Mouse (Mus musculus): ENCODE measurements around the gene Atp2a3. TPM values are rescaled to one million over a fixed set of nuclear protein-coding genes. Genes with fewer than 3 reads are reported as not detected.

The Atp2a3 gene
- polyA plus RNA-seq, 1 experiment from 2014 or later = 1.2 TPM

- Histone ChIP-seq H3K9ac (replicated peaks) (no peak overlapping the region), H3K4me3 (no peak overlapping the region), H3K4me1 (peaks cover 5% of the 10 kb centered on the region), H3K36me3 (no peaks in the 10 kb centered on the region), H3K4me2 (replicated peaks) (no peak overlapping the region), H3K27ac (replicated peaks) (no peak overlapping the region), H3K27me3 (peaks cover 52% of the 10 kb centered on the region), H3K9me3 (no peaks in the 10 kb centered on the region)
- WGBS = 15% methylated on average over 15 of the region's 15 CpGs
- no peak for ATAC-seq (ENCODE audit: low FRiP score, low read depth)
Measured at GRCm38 (mm10) chr11:72959924-72960679, 867 bp upstream of the Atp2a3 start.

DNA sequence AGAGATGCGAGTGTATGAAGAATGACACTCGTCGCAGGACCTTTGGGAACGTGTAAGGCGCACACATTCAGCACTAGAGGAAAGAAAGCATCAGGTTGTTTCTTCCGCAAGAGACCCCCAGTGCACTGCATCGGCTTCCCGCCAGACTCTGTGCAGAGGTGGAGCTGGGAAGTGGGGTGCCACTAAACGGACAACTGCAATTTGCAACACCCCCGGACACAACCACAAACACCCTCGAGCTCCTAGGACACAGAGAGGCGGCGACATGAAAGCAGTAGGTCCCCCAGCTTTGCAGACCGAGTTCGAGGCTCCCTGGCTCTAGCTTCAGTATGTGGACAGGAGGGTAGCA is 272 bp upstream of the Atp2a3 start:
- Histone ChIP-seq H3K4me2 (replicated peaks) (peak overlapping the region; percentile 44), H3K27me3 (peaks cover 52% of the 10 kb centered on the region), H3K36me3 (no peaks in the 10 kb centered on the region), H3K4me3 (peak overlapping the region; percentile 34), H3K27ac (replicated peaks) (no peak overlapping the region), H3K9ac (replicated peaks) (no peak overlapping the region), H3K4me1 (peaks cover 5% of the 10 kb centered on the region), H3K9me3 (no peaks in the 10 kb centered on the region)
- 3% methylated on average over 15 of the region's 15 CpGs for WGBS
- ATAC-seq (ENCODE audit: low FRiP score, low read depth) = no peak

DNA sequence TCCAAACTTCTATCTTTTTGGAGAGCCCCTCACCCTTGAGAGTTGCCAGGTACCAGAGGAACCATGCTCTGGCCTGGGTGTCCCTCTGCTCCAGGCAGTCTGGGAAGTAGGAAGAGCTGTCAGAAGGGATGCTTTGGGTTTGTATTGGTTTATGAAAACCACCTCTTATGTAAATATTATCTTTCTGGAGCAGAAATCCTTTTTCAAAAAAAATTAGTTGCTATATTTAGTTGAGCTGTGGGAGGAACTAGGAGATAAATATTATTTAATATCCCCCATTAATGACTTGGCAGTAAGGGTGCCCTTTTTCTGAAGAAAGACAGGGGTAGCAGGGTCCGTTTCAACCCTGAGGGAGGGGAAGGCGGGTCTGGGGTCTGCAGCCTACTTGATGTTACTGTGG is 1.4 kb downstream of the Atp2a3 start:
- no peaks in the 10 kb centered on the region for H3K36me3 ChIP-seq
- WGBS = 77% methylated on average over 2 of the region's 2 CpGs
- H3K27ac ChIP-seq (replicated peaks) = no peak overlapping the region
- H3K4me2 ChIP-seq (replicated peaks) = no peak overlapping the region
- H3K9ac ChIP-seq (replicated peaks) = no peak overlapping the region
- peaks cover 5% of the 10 kb centered on the region for H3K4me1 ChIP-seq
- H3K9me3 ChIP-seq = no peaks in the 10 kb centered on the region
- peaks cover 52% of the 10 kb centered on the region for H3K27me3 ChIP-seq
- no peak overlapping the region for H3K4me3 ChIP-seq
- ATAC-seq (ENCODE audit: low FRiP score, low read depth) = no peak

GRCm38 (mm10) chr11:72963058-72963788 is 2.3 kb downstream of the Atp2a3 start:
- H3K9ac ChIP-seq (replicated peaks) = no peak overlapping the region
- H3K27ac ChIP-seq (replicated peaks) = no peak overlapping the region
- WGBS = 55% methylated on average over 7 of the region's 7 CpGs
- H3K4me3 ChIP-seq = no peak overlapping the region
- no peak overlapping the region for H3K4me2 ChIP-seq (replicated peaks)
- H3K36me3 ChIP-seq = no peaks in the 10 kb centered on the region
- H3K27me3 ChIP-seq = peaks cover 52% of the 10 kb centered on the region
- H3K9me3 ChIP-seq = no peaks in the 10 kb centered on the region
- H3K4me1 ChIP-seq = peaks cover 5% of the 10 kb centered on the region
- ATAC-seq (ENCODE audit: low FRiP score, low read depth) = no peak

DNA sequence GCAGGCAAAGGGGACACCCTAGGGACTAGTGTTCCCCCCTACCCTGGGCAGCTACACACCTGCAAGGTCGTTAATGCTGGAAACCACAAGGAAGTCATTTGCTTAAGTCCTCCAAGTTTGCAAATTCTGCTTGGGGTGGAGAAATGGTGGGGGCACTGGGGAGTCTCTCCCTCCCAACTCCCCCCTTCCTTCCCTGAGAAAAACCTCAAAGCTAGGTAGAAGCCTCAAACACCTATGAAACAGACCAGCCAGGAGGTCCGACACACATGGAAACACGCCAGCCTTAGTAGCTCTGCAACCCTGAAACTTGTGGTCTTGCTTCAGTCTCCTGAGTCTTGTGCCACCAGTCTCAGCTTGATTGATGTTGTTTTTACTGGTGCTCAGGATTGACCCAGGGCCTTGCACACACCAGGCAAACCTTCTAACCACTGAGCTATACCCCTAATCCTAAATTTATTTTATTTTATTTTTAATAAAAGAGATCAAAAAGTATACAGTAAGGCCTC is 2.9 kb downstream of the Atp2a3 start:
- Histone ChIP-seq H3K9ac (replicated peaks) (no peak overlapping the region), H3K4me3 (no peak overlapping the region), H3K27ac (replicated peaks) (no peak overlapping the region), H3K9me3 (no peaks in the 10 kb centered on the region), H3K4me2 (replicated peaks) (no peak overlapping the region), H3K36me3 (no peaks in the 10 kb centered on the region), H3K27me3 (peaks cover 52% of the 10 kb centered on the region), H3K4me1 (peaks cover 5% of the 10 kb centered on the region)
- 74% methylated on average over 3 of the region's 3 CpGs for WGBS
- no peak for ATAC-seq (ENCODE audit: low FRiP score, low read depth)

GRCm38 (mm10) chr11:72974995-72975503 is 14.1 kb downstream of the Atp2a3 start:
- Histone ChIP-seq H3K9ac (replicated peaks) (no peak overlapping the region), H3K4me3 (no peak overlapping the region), H3K9me3 (no peaks in the 10 kb centered on the region), H3K4me1 (no peaks in the 10 kb centered on the region), H3K27ac (replicated peaks) (no peak overlapping the region), H3K36me3 (no peaks in the 10 kb centered on the region), H3K27me3 (no peaks in the 10 kb centered on the region), H3K4me2 (replicated peaks) (no peak overlapping the region)
- ATAC-seq (ENCODE audit: low FRiP score, low read depth) = no peak
- WGBS = 86% methylated on average over 13 of the region's 13 CpGs

- Histone ChIP-seq H3K9me3 (no peaks in the 10 kb centered on the region), H3K4me2 (replicated peaks) (no peak overlapping the region), H3K27me3 (no peaks in the 10 kb centered on the region), H3K4me3 (no peak overlapping the region), H3K9ac (replicated peaks) (no peak overlapping the region), H3K27ac (replicated peaks) (no peak overlapping the region), H3K36me3 (no peaks in the 10 kb centered on the region), H3K4me1 (no peaks in the 10 kb centered on the region)
- WGBS = 79% methylated on average over 9 of the region's 9 CpGs
- ATAC-seq (ENCODE audit: low FRiP score, low read depth) = no peak
Measured at GRCm38 (mm10) chr11:72982516-72982915, 21.5 kb downstream of the Atp2a3 start.

GRCm38 (mm10) chr11:72983283-72983682 is 22.3 kb downstream of the Atp2a3 start:
- no peak overlapping the region for H3K27ac ChIP-seq (replicated peaks)
- WGBS = 51% methylated on average over 5 of the region's 5 CpGs
- H3K27me3 ChIP-seq = no peaks in the 10 kb centered on the region
- no peak for ATAC-seq (ENCODE audit: low FRiP score, low read depth)
- H3K9me3 ChIP-seq = no peaks in the 10 kb centered on the region
- no peak overlapping the region for H3K4me2 ChIP-seq (replicated peaks)
- H3K4me1 ChIP-seq = no peaks in the 10 kb centered on the region
- no peaks in the 10 kb centered on the region for H3K36me3 ChIP-seq
- H3K4me3 ChIP-seq = no peak overlapping the region
- H3K9ac ChIP-seq (replicated peaks) = no peak overlapping the region

- Histone ChIP-seq H3K9me3 (no peaks in the 10 kb centered on the region), H3K27me3 (no peaks in the 10 kb centered on the region), H3K4me1 (no peaks in the 10 kb centered on the region), H3K9ac (replicated peaks) (no peak overlapping the region), H3K36me3 (no peaks in the 10 kb centered on the region), H3K4me3 (no peak overlapping the region), H3K4me2 (replicated peaks) (no peak overlapping the region), H3K27ac (replicated peaks) (no peak overlapping the region)
- 89% methylated on average over 5 of the region's 5 CpGs for WGBS
- ATAC-seq (ENCODE audit: low FRiP score, low read depth) = no peak
Measured at GRCm38 (mm10) chr11:72986745-72987144, 25.8 kb downstream of the Atp2a3 start.

- Histone ChIP-seq H3K27me3 (no peaks in the 10 kb centered on the region), H3K4me3 (no peak overlapping the region), H3K4me2 (replicated peaks) (no peak overlapping the region), H3K9ac (replicated peaks) (no peak overlapping the region), H3K4me1 (no peaks in the 10 kb centered on the region), H3K36me3 (no peaks in the 10 kb centered on the region), H3K9me3 (no peaks in the 10 kb centered on the region), H3K27ac (replicated peaks) (no peak overlapping the region)
- ATAC-seq (ENCODE audit: low FRiP score, low read depth) = no peak
- WGBS = 83% methylated on average over 5 of the region's 5 CpGs
Measured at GRCm38 (mm10) chr11:72987234-72987633, 26.3 kb downstream of the Atp2a3 start.

GRCm38 (mm10) chr11:72987807-72988206 is 26.8 kb downstream of the Atp2a3 start:
- ATAC-seq (ENCODE audit: low FRiP score, low read depth) = no peak
- no peaks in the 10 kb centered on the region for H3K27me3 ChIP-seq
- no peaks in the 10 kb centered on the region for H3K4me1 ChIP-seq
- no peak overlapping the region for H3K4me3 ChIP-seq
- 80% methylated on average over 5 of the region's 5 CpGs for WGBS
- H3K9ac ChIP-seq (replicated peaks) = no peak overlapping the region
- no peak overlapping the region for H3K4me2 ChIP-seq (replicated peaks)
- H3K9me3 ChIP-seq = no peaks in the 10 kb centered on the region
- no peaks in the 10 kb centered on the region for H3K36me3 ChIP-seq
- H3K27ac ChIP-seq (replicated peaks) = no peak overlapping the region

DNA sequence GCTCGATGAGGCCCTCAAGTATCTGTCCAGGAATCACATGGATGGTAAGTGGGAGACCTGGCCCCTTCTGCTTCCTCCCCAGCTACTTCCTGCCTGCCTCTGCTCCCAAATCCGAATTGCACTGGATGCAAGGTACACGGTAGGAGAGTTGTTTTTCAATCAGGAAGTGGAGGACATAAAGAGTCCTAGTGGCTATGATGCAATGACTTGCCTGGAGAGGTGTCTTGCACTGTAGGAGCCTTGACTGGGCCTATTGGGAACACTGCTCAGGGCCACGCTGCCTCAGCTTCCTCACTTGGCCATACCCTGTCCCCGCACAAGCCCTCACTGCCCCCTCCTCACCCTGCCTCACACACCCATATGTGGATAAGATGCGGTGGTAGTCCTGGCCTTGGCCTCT is 28.1 kb downstream of the Atp2a3 start:
- Histone ChIP-seq H3K4me1 (no peaks in the 10 kb centered on the region), H3K9ac (replicated peaks) (no peak overlapping the region), H3K27me3 (no peaks in the 10 kb centered on the region), H3K4me3 (no peak overlapping the region), H3K27ac (replicated peaks) (no peak overlapping the region), H3K4me2 (replicated peaks) (no peak overlapping the region), H3K9me3 (no peaks in the 10 kb centered on the region), H3K36me3 (no peaks in the 10 kb centered on the region)
- 91% methylated on average over 6 of the region's 6 CpGs for WGBS
- no peak for ATAC-seq (ENCODE audit: low FRiP score, low read depth)
